Mouse (Mus musculus): ENCODE data around the gene Pvalb.

Gene Pvalb

GRCm38 (mm10) chr15:78206312-78206711 lies at the start of gene Pvalb:
TSS of gene Pvalb (minus strand) at chr15:78206400.
- DNase-seq, result no peak

GRCm38 (mm10) chr15:78254751-78255150 lies 48.6 kb upstream of the Pvalb start:
- DNase-seq, result peak; percentile 44 to 58

- peak; percentile 51 to 57 for DNase-seq
These were observed 42.2 kb upstream of the Pvalb start for GRCm38 (mm10) chr15:78248410-78248809.

DNA sequence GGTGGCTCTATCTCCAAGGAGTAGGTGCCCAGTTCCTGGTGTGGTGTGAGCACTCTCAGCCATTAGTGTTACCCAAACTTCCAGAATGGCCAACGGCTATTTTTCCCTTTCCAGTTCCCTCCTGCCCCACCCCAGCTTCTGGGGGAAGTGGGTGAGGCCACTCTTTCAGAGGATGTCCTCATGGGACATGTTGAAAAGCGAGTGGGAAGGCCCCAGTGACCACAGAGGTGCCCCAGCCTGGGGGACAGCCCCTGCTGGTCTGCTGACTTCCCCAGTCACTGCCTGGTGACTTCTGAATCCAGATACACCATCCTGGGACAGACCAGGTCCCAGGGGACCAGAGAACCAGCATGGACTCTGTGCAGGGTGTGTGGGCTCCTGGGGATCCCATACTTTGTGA lies 41.5 kb upstream of the Pvalb start:
- DNase-seq, result peak; percentile 61 to 64

GRCm38 (mm10) chr15:78246143-78247116 lies 40.2 kb upstream of the Pvalb start:
- DNase-seq, result peak in 1 of 2 experiments; percentile 31

DNA sequence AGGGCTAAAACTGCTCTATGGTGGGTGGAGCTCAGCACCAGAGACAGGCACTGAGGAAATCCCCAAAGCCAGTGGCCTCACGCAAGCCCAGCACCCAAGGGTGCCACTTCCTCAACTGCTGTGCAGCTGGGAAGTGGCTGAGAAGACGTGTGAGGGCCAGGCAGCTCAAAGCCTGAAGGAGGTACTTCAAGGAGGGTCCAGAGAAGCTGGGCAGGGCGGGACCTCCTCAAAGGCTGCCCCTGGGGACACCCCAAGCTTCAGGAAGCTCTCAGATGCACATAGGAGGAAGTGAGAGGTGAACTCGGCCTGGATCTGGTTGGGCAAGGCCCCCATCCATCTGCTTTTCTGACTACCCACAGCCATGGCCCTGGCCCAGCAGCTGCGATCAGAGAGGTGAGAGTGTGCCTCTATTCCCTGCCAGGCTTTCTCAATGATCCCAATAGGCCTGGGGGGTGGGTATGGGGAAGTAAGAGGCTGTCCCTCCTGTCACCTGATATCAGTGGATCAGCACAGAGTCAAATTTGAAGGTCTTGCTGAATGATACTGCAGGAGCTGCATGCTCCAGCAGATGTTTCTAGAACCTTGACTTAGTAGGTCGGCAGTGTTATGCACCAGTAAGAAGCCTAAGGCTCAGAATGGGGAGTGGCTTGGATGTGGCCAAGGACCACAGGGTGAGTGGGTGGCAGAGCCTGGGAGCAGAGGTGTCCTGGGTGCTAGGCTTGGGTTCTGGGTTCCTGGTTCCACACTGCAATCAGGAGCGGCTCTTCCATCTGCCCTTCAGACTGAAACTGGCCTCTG lies 38.7 kb upstream of the Pvalb start, which contains the start of gene Ncf4:
Ncf4 (plus strand) TSS at position 107 of the 798 bp plus-strand sequence.
- peak; percentile 71 to 83 for DNase-seq

GRCm38 (mm10) chr15:78243774-78244173 lies 37.6 kb upstream of the Pvalb start:
- DNase-seq, result no peak

DNA sequence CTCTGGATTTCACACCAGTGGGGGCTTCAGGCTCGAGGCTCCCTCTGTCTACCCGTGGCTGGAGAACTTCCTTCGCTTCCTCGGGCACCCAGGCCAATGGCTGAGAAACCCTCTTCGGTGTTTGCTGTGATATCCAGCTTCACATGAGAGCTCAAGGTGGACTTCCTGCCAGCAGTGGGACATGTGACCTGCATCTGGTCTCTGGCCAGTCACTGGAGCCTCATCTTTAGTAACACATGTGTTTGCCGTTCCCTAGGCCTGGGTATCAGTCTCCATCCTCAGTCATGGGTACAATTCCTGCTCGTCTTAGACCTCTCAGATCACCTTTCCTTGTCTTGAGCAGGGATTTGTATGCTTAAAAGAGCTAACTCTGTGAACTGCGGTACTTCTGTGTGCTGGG lies 36.9 kb upstream of the Pvalb start:
- no peak for DNase-seq

DNA sequence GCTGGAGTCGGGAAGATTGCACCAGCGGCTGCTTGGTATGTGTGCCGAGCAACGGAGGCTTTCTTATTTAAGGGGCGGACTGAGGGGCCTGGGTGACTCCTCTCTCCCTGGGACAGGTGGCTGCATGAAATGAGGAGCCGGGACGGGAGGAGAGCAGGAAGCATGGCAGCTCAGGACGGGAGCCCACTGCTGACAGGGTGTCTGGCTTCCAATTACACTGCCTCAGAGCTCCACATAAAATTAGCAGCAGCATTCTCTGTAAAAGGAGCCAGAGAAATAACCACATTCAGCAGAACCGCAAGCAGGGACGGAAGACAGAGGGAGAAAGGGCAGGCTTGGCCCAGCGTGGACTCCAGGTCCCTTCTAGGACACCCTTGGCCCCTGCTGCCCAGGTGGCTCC lies 35.1 kb upstream of the Pvalb start:
- peak in 1 of 2 experiments; percentile 14 for DNase-seq

- DNase-seq, result peak in 1 of 2 experiments; percentile 16
These were observed 33.9 kb upstream of the Pvalb start for GRCm38 (mm10) chr15:78239956-78240617.

DNA sequence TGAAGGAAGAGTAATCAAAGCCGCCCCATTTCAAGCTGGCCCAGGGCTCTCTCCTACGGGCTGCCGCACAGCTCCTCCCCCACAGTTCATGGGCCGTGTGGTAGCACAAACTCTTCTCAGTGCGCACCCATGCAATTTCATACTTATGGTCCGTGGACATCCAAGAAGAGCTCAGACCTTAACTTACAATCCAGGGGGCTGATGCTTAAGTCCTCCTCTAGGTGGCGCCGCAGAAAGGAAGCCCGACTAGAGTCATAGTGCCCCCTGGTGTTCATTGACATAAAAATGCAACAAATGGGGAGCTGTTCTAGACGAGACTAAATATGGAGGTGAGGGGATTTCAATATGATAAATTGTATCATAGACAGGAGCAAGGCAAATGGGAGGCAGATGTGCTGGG lies 33.3 kb upstream of the Pvalb start:
- DNase-seq, result peak; percentile 50 to 76

GRCm38 (mm10) chr15:78234823-78235509 lies 28.8 kb upstream of the Pvalb start:
- peak in 1 of 2 experiments; percentile 13 for DNase-seq

GRCm38 (mm10) chr15:78231346-78232331 lies 25.4 kb upstream of the Pvalb start:
- peak in 1 of 2 experiments; percentile 8 for DNase-seq

DNA sequence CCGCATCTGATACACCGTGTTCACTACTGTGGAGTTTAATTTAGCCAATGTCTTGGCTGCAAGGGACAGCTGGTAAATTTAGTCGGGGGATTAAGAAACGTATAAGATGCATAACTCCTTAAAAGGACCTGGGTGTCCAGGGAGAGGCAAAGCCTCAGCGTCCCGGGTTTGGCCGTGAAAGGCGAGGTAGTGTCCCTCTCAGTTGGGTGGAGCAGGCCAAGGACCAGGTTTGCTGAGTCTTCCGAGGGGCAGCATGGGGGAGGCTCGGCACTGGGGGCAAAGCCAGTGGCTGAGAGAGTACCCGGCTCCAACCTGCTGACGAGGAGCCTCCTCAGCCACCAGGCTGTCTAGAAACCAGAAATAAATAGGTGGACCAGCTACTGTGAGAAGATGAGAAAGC lies 21.6 kb upstream of the Pvalb start:
- peak in 1 of 2 experiments; percentile 11 for DNase-seq

- DNase-seq, result no peak
These were observed 9.1 kb upstream of the Pvalb start for GRCm38 (mm10) chr15:78215269-78215668.

GRCm38 (mm10) chr15:78211367-78211766 lies 5.2 kb upstream of the Pvalb start:
- no peak for DNase-seq

DNA sequence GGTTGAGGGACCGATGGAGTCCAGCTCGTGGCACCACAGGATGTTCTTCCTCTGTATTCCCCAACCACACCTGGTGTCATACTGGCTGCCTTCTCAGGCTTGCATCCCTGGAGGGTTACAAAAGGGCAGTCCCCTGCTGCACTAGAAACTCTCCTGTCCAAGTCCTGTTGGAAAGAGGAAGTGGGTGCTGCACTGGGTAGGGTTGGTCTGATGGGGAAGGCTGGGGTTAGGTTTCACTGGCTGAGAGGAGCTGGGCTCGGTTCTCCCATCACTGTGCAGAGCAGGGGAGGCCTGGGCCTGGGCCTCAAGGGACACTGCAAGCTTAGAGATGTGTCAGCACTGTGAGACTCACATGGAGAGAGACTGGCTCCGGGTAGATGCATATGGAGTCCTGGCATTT lies 4.0 kb upstream of the Pvalb start:
- DNase-seq, result no peak

- DNase-seq, result peak; percentile 39 to 47
These were observed 1.0 kb downstream of the Pvalb start for GRCm38 (mm10) chr15:78205192-78205591.

DNA sequence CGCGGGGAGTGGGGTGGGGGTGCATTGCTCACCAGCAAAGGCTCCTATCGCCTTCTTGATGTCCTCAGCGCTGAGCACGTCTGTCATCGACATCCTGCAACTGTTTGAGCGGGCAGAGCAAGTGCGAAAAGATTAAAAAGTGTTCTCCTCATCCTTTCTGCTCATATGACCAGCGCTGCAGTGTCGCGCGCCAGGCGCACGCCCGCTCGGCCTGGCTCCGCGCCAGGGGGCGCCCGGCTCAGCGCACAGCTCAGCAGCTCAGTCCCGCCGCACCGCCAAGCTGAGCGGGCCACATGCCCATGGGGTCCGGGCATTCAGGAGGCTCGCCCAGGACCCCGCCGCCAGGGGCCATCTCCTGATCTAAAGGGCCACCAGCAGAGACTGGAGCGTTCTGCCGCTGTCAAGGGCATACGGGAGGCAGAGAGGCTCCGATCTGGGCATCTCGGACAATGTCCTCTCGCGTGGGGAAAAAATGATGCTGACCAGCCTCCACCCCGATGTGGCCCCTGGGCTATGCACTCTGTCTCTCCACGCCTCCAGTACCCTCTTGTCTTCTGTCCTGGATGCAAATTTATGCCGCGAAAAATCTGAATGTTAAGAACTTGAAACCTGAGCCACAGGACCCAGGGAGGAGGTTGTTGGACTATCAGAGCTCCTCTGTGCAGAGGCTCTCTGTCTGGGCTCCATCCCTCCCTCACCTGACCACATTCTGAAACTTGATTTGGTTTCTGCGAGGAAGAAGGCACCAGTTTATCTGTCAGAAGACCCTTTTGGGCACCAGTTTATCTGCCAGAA lies 1.9 kb downstream of the Pvalb start:
- peak; percentile 51 to 58 for DNase-seq

Data from lung, postnatal 4 days (tissue).